28 mouse cellular contexts compared by ENCODE assay signal in genomic region chr6:36410057-36410456, GRCm38 (mm10). TPM values are rescaled to one million over a fixed set of nuclear protein-coding genes. Genes with fewer than 3 reads are reported as not detected.
DNase-seq lines count a peak whose midpoint lies in the region; ATAC-seq and TF ChIP-seq lines count a peak whose summit lies in the region.
"Had no signal": no experiment of that assay in that cellular context is flagged by ENCODE, and none has a peak within 500 bp of the region (broad histone marks: within the 10 kb centered on the region; RNA-seq: fewer than 3 reads in every experiment).

No protein-coding gene starts in this region.

- in situ Hi-C loops in CH12.LX (cut with MboI; ENCODE audit: low pct_ligation_motif_present, low pct_unique_long_range_greater_than_20kb, low sequenced_read_pairs) = no loop called here

- no peaks in the 10 kb centered on the region for H3K27me3 ChIP-seq in CH12.LX (replicated peaks)
- H3K27me3 ChIP-seq: embryonic facial prominence, embryonic 13.5 days; embryonic facial prominence, embryonic 15.5 days; forebrain, embryonic 12.5 days had no signal

- peak; percentile 96 for ATAC-seq in frontal cortex, adult (ENCODE audit: low TSS enrichment)
- ATAC-seq: CD4-positive, CD25-positive, alpha-beta regulatory T cell, adult 4 months; forebrain, embryonic 14.5 days; forebrain, embryonic 16.5 days had no signal

- no peak overlapping the region for H3K9ac ChIP-seq in CH12.LX (ENCODE audit: insufficient read depth, low read depth)
- H3K9ac ChIP-seq: embryonic facial prominence, embryonic 13.5 days; embryonic facial prominence, embryonic 15.5 days; forebrain, embryonic 12.5 days had no signal

- no peak overlapping the region for H3K4me3 ChIP-seq in CH12.LX (replicated peaks in 1 of 3; ENCODE audit: low read depth in 2 of 3, low read length in 2 of 3, poor library complexity in 1 of 3)
- H3K4me3 ChIP-seq: embryonic facial prominence, embryonic 13.5 days; embryonic facial prominence, embryonic 15.5 days; erythroblast, embryonic 14.5 days; forebrain, embryonic 10.5 days; forebrain, embryonic 12.5 days had no signal

- TF ChIP-seq RAD21 in CH12.LX (IDR thresholded peaks at IDR 0.05; ENCODE audit: low read depth, low read length) = no peak

- no peaks in the 10 kb centered on the region for H3K36me3 ChIP-seq in CH12.LX (replicated peaks in 1 of 2; ENCODE audit: control insufficient read depth in 1 of 2, insufficient read depth in 1 of 2, low read length in 1 of 2)
- H3K36me3 ChIP-seq: embryonic facial prominence, embryonic 13.5 days; embryonic facial prominence, embryonic 15.5 days; forebrain, embryonic 10.5 days; forebrain, embryonic 12.5 days had no signal

- TF ChIP-seq POLR2A in CH12.LX (IDR thresholded peaks at IDR 0.05; ENCODE audit: low read depth, low read length) = no peak

- H3K4me1 ChIP-seq in CH12.LX (ENCODE audit: control insufficient read depth in 1 of 2, insufficient read depth in 2 of 2) = peaks cover 0 to 17% of the 10 kb centered on the region in 2 experiments; a peak in 2 of 4 replicates
- H3K4me1 ChIP-seq: embryonic facial prominence, embryonic 13.5 days; embryonic facial prominence, embryonic 15.5 days; forebrain, embryonic 10.5 days; forebrain, embryonic 12.5 days had no signal

- no peaks in the 10 kb centered on the region for H3K9me3 ChIP-seq in CH12.LX (replicated peaks; ENCODE audit: low read length)
- H3K9me3 ChIP-seq: embryonic facial prominence, embryonic 13.5 days; embryonic facial prominence, embryonic 15.5 days; forebrain, embryonic 10.5 days; forebrain, embryonic 12.5 days had no signal

- H3K27ac ChIP-seq in CH12.LX (ENCODE audit: insufficient read depth, low read depth) = no peak overlapping the region
- H3K27ac ChIP-seq: embryonic facial prominence, embryonic 13.5 days; embryonic facial prominence, embryonic 15.5 days; forebrain, embryonic 10.5 days; forebrain, embryonic 12.5 days had no signal

- no peak for TF ChIP-seq CTCF in CH12.LX (conservative IDR thresholded peaks at IDR 0.05 in 1 of 2, IDR thresholded peaks at IDR 0.05 in 1 of 2; ENCODE audit: low read depth in 2 of 2, low read length in 2 of 2)

- no peak for TF ChIP-seq EP300 in CH12.LX (IDR thresholded peaks at IDR 0.05; ENCODE audit: low read length)

- dilution Hi-C loops in CH12.LX (cut with MboI; ENCODE audit: extremely low pct_ligation_motif_present, extremely low pct_unique_long_range_greater_than_20kb, low sequenced_read_pairs) = no loop called here

- DNase-seq in frontal cortex, postnatal 14 days (ENCODE audit: low spot score in 2 of 2) = no peak
- peak; percentile 53 for DNase-seq in right cerebral cortex, adult 18-20 months
- no peak for DNase-seq in right cerebral cortex, postnatal 4 days
- DNase-seq in CH12.LX (ENCODE audit: extremely low read depth) = peak; percentile 41
- DNase-seq in telencephalon, adult 2 months (ENCODE audit: low read depth, low spot score) = peak; percentile 31
- DNase-seq in layer of hippocampus, adult 9-11 months = no peak
- DNase-seq: adrenal gland, adult 2 months; adrenal gland, postnatal 10 days; adrenal gland, postnatal 25 days; B cell, adult 2 months; cerebellum, adult 11-12 months; cerebellum, adult 2 months; cerebellum, adult 9-10 months; cerebellum, postnatal 14 days; cerebellum, postnatal 36 days; embryo, embryonic 11 days had no signal

- no peaks in the 10 kb centered on the region for H3K79me2 ChIP-seq in CH12.LX (replicated peaks; ENCODE audit: control insufficient read depth, extremely low read depth, insufficient read depth, poor library complexity, severe bottlenecking)

- H3K4me2 ChIP-seq in CH12.LX (ENCODE audit: insufficient read depth, low read depth, poor library complexity, severe bottlenecking) = no peak overlapping the region
- H3K4me2 ChIP-seq: embryonic facial prominence, embryonic 13.5 days; embryonic facial prominence, embryonic 15.5 days; forebrain, embryonic 12.5 days had no signal

TF ChIP-seq in CH12.LX, 34 proteins besides CTCF, POLR2A, EP300 and RAD21:
- 0 out of 2 replicates have a peak, but pooled peaks have one; percentile 35 for TF ChIP-seq TBP (conservative IDR thresholded peaks at IDR 0.05; ENCODE audit: low read depth, low read length)
- no peak for TF ChIP-seq ZNF384 (IDR thresholded peaks at IDR 0.05; ENCODE audit: low read depth, low read length)
- TF ChIP-seq GABPA (IDR thresholded peaks at IDR 0.05; ENCODE audit: insufficient replicate concordance, low read depth, low read length) = no peak
- 0 out of 2 replicates have a peak, but pooled peaks have one; percentile 19 for TF ChIP-seq MEF2A (IDR thresholded peaks at IDR 0.05; ENCODE audit: borderline replicate concordance, low read depth, low read length)

RNA-seq across cellular contexts. Expression of gene Chrm2, which starts 22.2 kb away (rescaled TPM):
- total RNA-seq in CH12.LX (2012; rRNA removed) (not detected in 2 replicates), CH12.LX (2014; rRNA removed) (not detected in 2 replicates)
- not detected in 2 replicates for polyA plus RNA-seq in CH12.LX (2012; ENCODE audit: insufficient read length, low read depth)
- total RNA-seq: adrenal gland, adult 2 months; common myeloid progenitor, adult 5-6 weeks; ES-E14; MEL had no signal
- polyA plus RNA-seq: adrenal gland, adult 2 months; CD4-positive, CD25-positive, alpha-beta regulatory T cell, adult 4 months; erythroblast, embryonic 14.5 days had no signal

Comparison
In these comparisons a context has a peak if more than half of its experiments do, and no peak if none do; other contexts are left out.
1. DNase-seq: peak in right cerebral cortex, adult 18-20 months (single experiment), CH12.LX (single experiment) and telencephalon, adult 2 months (single experiment); none in frontal cortex, postnatal 14 days (0 of 2), right cerebral cortex, postnatal 4 days (single experiment) and layer of hippocampus, adult 9-11 months (single experiment).